Mouse (Mus musculus) forebrain, embryonic 12.5 days (tissue): ENCODE data around the gene Klhl2. TPM values are rescaled to one million over a fixed set of nuclear protein-coding genes. Genes with fewer than 3 reads are reported as not detected.

Experiments used
- ATAC-seq: fragments of 200-750 bp; cut with Nextera tagmentation; 2 replicates; pipeline ENCODE4 v1.8.0; 2017; ENCODE audit warnings: moderate TSS enrichment; ENCODE audit not compliant: low FRiP score
- H3K27ac ChIP-seq: fragments of 300-500 bp; sonication (generic); 2 replicates; pipeline ENCODE4 v1.5.1; 2016; ENCODE audit warnings: mild to moderate bottlenecking
- H3K27me3 ChIP-seq: fragments of 300-500 bp; sonication (generic); 2 replicates; pipeline ENCODE4 v1.6.1; 2016; ENCODE audit warnings: mild to moderate bottlenecking
- H3K36me3 ChIP-seq: fragments of 300-500 bp; sonication (generic); replicated peaks from 2 replicates; pipeline ENCODE4 v1.6.1; 2016; ENCODE audit warnings: mild to moderate bottlenecking
- H3K4me1 ChIP-seq: fragments of 300-500 bp; sonication (generic); 2 replicates; pipeline ENCODE4 v1.6.1; 2016
- H3K4me2 ChIP-seq: fragments of 300-500 bp; sonication (generic); 2 replicates; pipeline ENCODE4 v1.6.1; 2016; ENCODE audit warnings: mild to moderate bottlenecking, moderate library complexity
- H3K4me3 ChIP-seq: fragments of 300-500 bp; sonication (generic); replicated peaks from 2 replicates; pipeline ENCODE4 v1.5.1; 2016; ENCODE audit warnings: mild to moderate bottlenecking
- H3K9ac ChIP-seq: fragments of 300-500 bp; sonication (generic); 2 replicates; pipeline ENCODE4 v1.6.1; 2016; ENCODE audit warnings: mild to moderate bottlenecking
- H3K9me3 ChIP-seq: fragments of 300-500 bp; sonication (generic); 2 replicates; pipeline ENCODE4 v1.6.1; 2016
- WGBS: fragments of 180-500 bp; shearing (Covaris S2); methylation state at CpG from one replicate; pipeline ENCODE4 v1.1.7; 2016; 5-methylcytosine and 5-hydroxymethylcytosine counted together
- polyA plus RNA-seq: library from polyadenylated mRNA; unstranded; fragments of >200 nt; fragmentation: Nextera tagmentation; extraction: Ambion mirVana; gene quantifications from 2 replicates; pipeline ENCODE4 v1.2.1, GENCODE M21; 2016

The Klhl2 gene
- polyA plus RNA-seq, 1 experiment from 2014 or later, result 28.9 TPM

DNA sequence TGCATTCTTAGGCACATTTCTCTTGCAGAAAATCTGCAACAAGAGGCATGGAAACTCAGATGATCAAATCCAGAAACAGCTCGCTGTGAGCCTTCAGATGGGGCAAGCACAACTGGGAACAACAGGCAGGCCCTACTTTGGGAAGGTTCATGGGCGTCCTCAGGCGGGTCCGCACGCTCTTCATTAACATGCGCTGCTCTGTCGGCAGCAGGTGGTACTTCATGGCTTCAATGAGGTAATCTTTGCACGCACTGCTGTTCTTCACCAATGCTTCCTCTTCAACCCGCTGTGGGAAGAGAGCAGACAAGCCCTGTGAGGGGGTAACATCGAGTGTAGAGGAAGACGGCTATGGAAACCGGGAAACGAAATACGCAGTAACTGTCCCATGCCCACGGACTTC lies 91.9 kb downstream of the Klhl2 start:
- no peak overlapping the region for H3K4me3 ChIP-seq
- no peak overlapping the region for H3K4me2 ChIP-seq
- no peaks in the 10 kb centered on the region for H3K27me3 ChIP-seq
- H3K9ac ChIP-seq, result no peak overlapping the region
- H3K9me3 ChIP-seq, result no peaks in the 10 kb centered on the region
- 93% methylated on average over 15 of the region's 15 CpGs for WGBS
- no peaks in the 10 kb centered on the region; the same call in 1 of the 2 replicates for H3K4me1 ChIP-seq
- no peak for ATAC-seq
- H3K27ac ChIP-seq, result no peak overlapping the region
- H3K36me3 ChIP-seq, result peaks cover 38% of the 10 kb centered on the region

DNA sequence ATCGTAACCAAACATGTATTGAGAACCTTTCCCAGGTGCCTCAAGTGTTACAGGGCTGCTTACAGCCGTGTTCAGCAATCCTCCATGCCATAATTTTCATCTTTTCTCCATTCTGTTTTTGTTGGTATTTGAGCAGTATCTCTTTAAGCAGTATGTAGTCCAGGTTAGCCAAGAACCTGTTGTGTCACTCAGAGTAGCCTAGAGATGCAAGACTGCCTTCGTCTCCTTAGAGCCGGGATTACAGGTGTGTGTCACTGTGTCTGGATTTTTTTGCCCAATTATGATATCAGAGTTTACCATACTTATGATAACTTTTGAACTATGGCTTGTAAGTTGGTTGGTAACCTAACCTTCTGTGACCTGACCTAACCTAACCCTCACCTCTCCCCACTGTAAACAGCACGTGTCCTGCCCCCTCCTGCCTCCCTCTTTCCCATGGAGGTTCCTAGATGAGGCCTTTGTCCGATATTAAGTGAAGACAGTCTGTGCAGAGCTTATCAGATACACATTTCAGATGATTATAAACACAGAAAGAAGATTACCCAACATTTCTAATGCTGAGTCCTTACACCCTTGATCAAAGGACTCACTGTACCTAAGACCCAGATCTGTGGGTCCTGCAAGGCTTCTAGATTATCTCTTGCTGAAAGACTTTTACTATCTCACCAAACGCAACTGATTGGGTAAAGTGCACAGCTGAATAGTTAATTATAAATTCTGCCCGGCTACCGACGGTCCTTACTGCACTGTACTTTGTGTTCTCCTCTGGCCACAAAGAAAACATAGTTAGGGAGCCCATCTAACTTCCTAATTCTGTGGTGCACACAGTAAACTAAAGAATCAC lies 103.4 kb downstream of the Klhl2 start:
- Histone ChIP-seq H3K36me3 (peaks cover 31% of the 10 kb centered on the region), H3K4me3 (no peak overlapping the region), H3K4me2 (no peak overlapping the region), H3K9me3 (no peaks in the 10 kb centered on the region), H3K4me1 (no peaks in the 10 kb centered on the region), H3K27me3 (no peaks in the 10 kb centered on the region), H3K27ac (no peak overlapping the region), H3K9ac (no peak overlapping the region)
- ATAC-seq, result no peak
- 94% methylated on average over 10 of the region's 10 CpGs for WGBS

DNA sequence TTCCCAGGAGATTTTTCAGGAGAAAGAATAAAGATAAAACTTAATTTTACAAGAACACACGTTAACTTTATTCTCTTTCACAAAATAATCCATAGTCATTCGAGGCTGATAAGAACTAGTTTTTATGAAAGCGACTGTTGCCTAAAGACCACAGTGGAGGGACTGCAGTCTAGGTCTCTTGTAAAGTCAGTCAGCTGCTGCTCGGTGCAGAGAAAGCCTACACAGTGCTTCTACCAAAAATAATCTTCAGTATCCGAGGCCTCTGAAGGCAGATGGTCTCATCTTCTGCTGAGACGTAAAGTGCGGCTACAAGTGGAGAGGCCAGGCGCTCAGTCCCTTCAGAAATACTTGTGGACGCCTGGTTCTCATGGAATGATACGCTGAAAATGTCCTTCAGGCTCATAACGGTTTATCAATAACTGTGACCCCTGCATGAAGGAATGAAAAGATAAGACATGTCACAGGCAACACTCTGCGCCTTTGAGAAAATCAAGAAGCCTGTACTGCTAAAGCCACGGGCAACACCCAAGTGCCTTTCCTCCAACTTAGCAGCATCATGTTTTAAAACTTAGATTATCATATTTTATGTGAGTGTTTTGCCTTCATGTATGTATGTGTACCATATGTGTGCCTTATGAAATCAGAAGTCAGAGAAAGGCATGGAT lies 109.1 kb downstream of the Klhl2 start:
- Histone ChIP-seq H3K4me1 (no peaks in the 10 kb centered on the region), H3K27ac (no peak overlapping the region), H3K36me3 (no peaks in the 10 kb centered on the region), H3K27me3 (no peaks in the 10 kb centered on the region), H3K4me2 (no peak overlapping the region), H3K9ac (no peak overlapping the region), H3K4me3 (no peak overlapping the region), H3K9me3 (no peaks in the 10 kb centered on the region)
- WGBS, result 93% methylated on average over 13 of the region's 13 CpGs
- ATAC-seq, result no peak

DNA sequence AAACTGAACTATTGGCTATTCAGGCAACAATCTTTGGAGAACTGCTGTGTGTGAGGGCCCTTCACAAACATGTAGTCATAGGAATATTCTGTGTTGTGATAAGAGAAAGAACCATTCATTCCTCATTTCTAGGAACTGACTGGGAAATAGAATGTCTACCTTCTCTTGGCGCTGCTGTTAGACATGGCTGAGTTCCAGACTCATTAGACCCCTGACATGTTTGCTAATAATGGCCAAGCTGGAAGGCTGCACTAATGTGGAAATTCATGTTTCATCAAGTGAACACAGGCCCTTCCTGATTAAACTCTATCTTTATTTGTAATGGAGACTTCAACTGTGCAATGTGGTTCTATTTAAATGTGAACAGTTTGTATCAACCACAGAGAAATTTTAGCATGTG lies 110.9 kb downstream of the Klhl2 start:
- 60% methylated on average over 1 of the region's 1 CpGs for WGBS
- Histone ChIP-seq H3K9me3 (no peaks in the 10 kb centered on the region), H3K36me3 (no peaks in the 10 kb centered on the region), H3K27me3 (no peaks in the 10 kb centered on the region), H3K27ac (no peak overlapping the region), H3K9ac (no peak overlapping the region), H3K4me2 (no peak overlapping the region), H3K4me1 (peaks cover 6% of the 10 kb centered on the region; the same call in 1 of the 2 replicates), H3K4me3 (no peak overlapping the region)
- ATAC-seq, result no peak; the same call in 1 of the 2 replicates

DNA sequence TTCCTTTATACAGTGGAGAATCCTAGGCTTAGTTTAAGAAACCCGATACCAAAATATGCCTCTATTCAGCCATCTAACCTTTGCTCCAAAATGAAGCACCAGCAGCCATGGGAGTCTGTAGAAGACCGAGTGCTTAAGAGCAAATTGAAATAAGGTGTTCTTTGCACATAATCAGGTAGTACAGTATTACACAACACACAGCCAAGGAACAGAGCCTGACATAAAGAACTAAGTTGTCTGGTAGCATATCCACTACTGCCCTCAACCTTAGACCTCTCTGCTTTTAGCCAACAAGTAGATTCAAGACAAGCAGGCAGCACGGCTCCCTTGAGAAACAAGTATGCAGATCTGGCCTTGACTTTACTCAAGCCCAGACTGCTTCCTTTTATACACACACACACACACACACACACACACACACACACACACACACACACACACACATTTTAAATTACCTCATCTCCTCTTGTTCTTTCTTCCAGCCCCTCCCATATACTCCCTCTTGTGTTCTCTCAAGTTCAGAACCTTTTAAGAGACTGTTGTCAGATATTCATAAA lies 113.0 kb downstream of the Klhl2 start:
- Histone ChIP-seq H3K9ac (no peak overlapping the region), H3K4me2 (no peak overlapping the region), H3K9me3 (no peaks in the 10 kb centered on the region), H3K4me1 (peaks cover 15% of the 10 kb centered on the region), H3K36me3 (no peaks in the 10 kb centered on the region), H3K4me3 (no peak overlapping the region), H3K27me3 (no peaks in the 10 kb centered on the region), H3K27ac (no peak overlapping the region)
- 79% methylated on average over 3 of the region's 3 CpGs for WGBS
- ATAC-seq, result no peak

DNA sequence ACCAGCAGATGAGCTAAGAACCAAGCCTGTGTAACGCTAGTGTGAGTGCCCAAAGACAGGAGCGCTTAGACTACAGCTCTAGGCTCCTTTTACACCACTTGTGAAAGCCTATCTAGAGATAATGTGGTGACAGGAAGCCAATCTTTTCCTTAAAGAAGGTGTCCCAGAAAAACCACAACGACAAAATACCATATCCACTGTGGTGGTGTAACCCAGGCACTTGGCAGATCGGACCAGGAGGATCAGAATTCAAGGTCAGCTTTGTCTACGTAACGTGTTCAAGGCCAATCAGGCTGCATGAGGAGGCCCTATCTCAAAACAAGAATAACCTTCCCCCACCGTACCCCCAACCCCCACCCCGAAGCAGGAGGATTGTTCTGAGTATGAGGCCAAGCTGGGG lies 114.7 kb downstream of the Klhl2 start:
- Histone ChIP-seq H3K4me2 (no peak overlapping the region), H3K4me1 (peaks cover 32% of the 10 kb centered on the region), H3K36me3 (peaks cover 10% of the 10 kb centered on the region), H3K27ac (no peak overlapping the region), H3K4me3 (no peak overlapping the region), H3K9ac (no peak overlapping the region), H3K9me3 (no peaks in the 10 kb centered on the region), H3K27me3 (no peaks in the 10 kb centered on the region)
- no peak for ATAC-seq
- 86% methylated on average over 8 of the region's 8 CpGs for WGBS

DNA sequence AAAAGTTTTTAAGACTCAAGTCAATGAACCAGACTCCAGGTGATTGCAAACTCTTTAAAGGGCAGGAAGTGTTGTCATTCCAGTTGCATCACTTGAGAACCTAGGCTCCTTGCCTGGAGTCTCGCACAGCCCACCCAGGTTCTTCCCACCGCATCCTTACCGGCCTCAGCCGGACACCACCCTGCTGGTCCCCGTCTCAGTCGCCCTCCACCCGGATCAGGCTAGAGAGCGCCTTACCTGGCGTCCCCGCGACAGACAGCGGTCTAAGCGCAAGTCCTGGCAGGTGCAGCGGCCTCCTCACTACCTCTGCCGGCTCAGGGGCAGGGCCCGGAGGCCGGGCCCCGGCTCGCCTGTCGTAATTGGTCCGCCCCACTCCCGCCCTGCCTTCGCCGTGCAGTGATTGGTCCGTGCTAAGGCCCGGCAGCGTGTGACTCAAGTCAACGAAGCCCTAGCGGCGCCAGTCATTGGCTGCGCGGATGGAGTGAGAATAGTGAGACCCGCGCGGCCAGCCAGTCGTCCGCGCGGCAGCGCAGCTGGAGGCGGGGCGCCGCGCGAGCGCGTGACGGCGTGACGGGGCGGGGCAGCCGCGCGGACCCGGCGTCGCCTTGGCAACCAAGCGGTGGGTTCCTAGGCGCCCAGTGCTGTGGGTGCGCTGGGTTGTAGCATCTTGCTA lies 116.4 kb downstream of the Klhl2 start, which contains the start of gene Msmo1:
Gene Msmo1, minus strand, starts transcription at position 522 of the 673 bp plus-strand sequence.
- peak within 1 kb of the TSS; percentile 78 for H3K4me3 ChIP-seq
- peak within 1 kb of the TSS; percentile 80 for H3K9ac ChIP-seq
- peaks cover 47% of the 10 kb centered on the region for H3K4me1 ChIP-seq
- H3K27me3 ChIP-seq, result no peaks in the 10 kb centered on the region
- H3K9me3 ChIP-seq, result no peaks in the 10 kb centered on the region
- WGBS, result under 1% methylated on average over 60 of the region's 60 CpGs
- ATAC-seq, result peak; percentile 100
- peak within 1 kb of the TSS; percentile 85 for H3K27ac ChIP-seq
- H3K4me2 ChIP-seq, result peak within 1 kb of the TSS; percentile 69
- H3K36me3 ChIP-seq, result peaks cover 28% of the 10 kb centered on the region

DNA sequence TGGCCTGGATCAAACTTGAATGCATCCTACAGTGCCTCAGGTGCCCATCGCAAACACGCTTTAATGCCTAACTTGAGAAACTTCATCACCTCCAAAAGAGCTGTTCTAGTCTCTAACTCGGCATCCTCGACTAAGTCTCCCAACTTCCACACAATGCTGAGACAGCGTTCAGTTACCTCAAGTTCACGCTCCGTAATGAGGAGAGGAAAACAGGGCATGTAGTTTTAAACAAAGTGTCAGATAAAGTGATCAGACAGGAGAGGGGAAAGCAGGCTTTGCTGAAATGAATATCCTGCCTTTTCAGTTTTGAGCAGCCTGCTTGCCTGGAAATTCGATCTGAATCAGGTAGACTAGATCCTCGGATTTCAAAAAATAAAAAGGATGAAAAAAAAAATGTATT lies 117.2 kb downstream of the Klhl2 start:
- H3K36me3 ChIP-seq, result peaks cover 32% of the 10 kb centered on the region
- H3K27ac ChIP-seq, result no peak overlapping the region; the same call in 1 of the 2 replicates
- H3K4me2 ChIP-seq, result peak overlapping the region; percentile 69
- peaks cover 47% of the 10 kb centered on the region for H3K4me1 ChIP-seq
- 9% methylated on average over 9 of the region's 9 CpGs for WGBS
- H3K4me3 ChIP-seq, result peak overlapping the region; percentile 78
- peak overlapping the region; percentile 80 for H3K9ac ChIP-seq
- no peaks in the 10 kb centered on the region for H3K27me3 ChIP-seq
- ATAC-seq, result no peak
- H3K9me3 ChIP-seq, result no peaks in the 10 kb centered on the region

DNA sequence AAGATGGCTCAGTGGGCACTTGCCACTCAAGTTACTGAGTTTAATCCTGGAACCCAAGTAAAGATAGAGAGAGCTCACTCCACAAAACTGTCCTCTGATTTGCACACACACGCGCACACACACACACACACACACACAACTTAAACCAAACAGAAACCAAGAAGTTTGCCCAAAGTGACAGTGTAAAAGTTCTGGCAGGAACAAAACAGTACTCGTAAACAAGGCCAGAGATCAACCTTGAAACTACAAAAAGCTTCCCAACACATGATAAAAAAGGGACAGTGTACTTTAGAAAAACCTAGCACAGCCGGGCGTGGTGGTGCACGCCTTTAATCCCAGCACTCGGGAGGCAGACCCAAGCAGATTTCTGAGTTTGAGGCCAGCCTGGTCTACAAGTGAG lies 121.7 kb downstream of the Klhl2 start:
- H3K36me3 ChIP-seq, result peaks cover 73% of the 10 kb centered on the region
- H3K4me2 ChIP-seq, result no peak overlapping the region
- H3K9ac ChIP-seq, result no peak overlapping the region
- no peak for ATAC-seq
- no peak overlapping the region for H3K27ac ChIP-seq
- 92% methylated on average over 7 of the region's 7 CpGs for WGBS
- H3K27me3 ChIP-seq, result no peaks in the 10 kb centered on the region
- peaks cover 40% of the 10 kb centered on the region for H3K4me1 ChIP-seq
- no peaks in the 10 kb centered on the region for H3K9me3 ChIP-seq
- H3K4me3 ChIP-seq, result no peak overlapping the region

DNA sequence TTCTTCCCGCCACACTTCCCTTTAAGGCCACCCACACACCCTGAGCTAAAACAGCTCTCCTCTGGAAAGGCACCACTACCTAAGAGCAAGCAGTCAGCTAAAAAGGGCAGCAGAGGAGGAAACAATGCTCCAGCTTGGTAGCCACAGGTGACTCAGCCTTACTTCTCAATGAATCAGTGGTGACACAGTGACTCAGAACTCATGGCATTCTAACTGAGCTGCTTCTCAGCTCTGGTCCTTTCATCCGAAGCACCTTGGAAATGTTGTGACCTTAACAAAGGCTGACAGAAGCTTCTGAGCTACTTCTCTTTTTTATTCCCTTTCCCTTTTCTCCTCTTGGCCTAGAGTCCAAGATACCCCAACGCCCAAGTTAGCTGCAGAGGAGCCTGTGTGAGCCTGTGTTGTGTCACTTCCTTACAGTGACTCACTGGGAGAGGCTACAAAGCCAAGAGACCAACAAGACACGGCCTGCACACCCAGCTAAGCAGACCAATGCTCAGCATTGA lies 123.6 kb downstream of the Klhl2 start:
- Histone ChIP-seq H3K27me3 (no peaks in the 10 kb centered on the region), H3K4me2 (no peak overlapping the region), H3K4me1 (peaks cover 26% of the 10 kb centered on the region), H3K36me3 (peaks cover 89% of the 10 kb centered on the region), H3K9me3 (no peaks in the 10 kb centered on the region), H3K4me3 (no peak overlapping the region), H3K27ac (no peak overlapping the region), H3K9ac (no peak overlapping the region)
- no peak for ATAC-seq
- WGBS, result 87% methylated on average over 4 of the region's 4 CpGs

DNA sequence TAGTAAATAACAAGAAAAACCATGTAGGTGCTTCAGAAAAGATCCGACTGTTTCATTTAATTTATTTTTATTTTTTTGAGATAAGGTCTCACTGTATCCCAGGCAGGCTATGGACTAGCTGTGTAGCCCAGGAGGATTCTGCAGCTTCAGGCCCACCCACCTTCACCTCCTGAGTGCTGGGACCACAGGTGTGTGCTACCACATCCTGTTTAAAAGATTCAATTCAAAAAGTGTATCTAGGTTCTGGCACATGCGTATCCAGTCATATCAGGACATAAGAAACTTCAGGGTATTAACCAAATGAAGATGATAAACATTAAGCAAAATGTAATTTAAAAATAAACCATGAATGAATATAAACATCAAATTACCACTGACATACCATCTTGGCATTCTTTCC lies 126.6 kb downstream of the Klhl2 start:
- no peaks in the 10 kb centered on the region for H3K9me3 ChIP-seq
- H3K27me3 ChIP-seq, result no peaks in the 10 kb centered on the region
- H3K27ac ChIP-seq, result no peak overlapping the region
- no peak overlapping the region for H3K4me3 ChIP-seq
- 92% methylated on average over 2 of the region's 2 CpGs for WGBS
- H3K4me2 ChIP-seq, result no peak overlapping the region
- H3K4me1 ChIP-seq, result no peaks in the 10 kb centered on the region
- no peak overlapping the region for H3K9ac ChIP-seq
- H3K36me3 ChIP-seq, result peaks cover 88% of the 10 kb centered on the region
- no peak for ATAC-seq

DNA sequence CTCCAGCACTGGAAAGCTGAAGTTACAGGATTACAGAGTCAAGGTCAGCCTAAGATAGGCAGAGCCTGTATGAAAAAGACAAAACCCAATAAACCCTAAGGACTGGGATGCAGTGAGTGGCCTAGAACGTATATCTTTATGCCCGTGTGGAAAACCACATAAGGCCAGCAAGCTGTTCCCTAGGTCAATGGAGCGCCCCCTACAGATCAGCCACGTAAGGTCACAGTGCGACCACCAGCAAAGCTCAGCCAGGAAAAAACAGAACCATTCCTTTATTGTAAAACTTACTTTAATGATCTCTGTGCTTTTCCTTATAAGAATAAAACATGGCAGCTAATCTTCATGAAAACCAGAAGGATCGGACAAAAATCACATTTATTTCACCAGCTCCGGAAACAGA lies 131.9 kb downstream of the Klhl2 start:
- ATAC-seq, result no peak
- 86% methylated on average over 7 of the region's 7 CpGs for WGBS
- Histone ChIP-seq H3K4me3 (no peak overlapping the region), H3K9me3 (0 out of 2 replicates have a peak, but pooled peaks cover 4% of the 10 kb centered on the region), H3K27ac (no peak overlapping the region), H3K36me3 (peaks cover 73% of the 10 kb centered on the region), H3K4me1 (no peaks in the 10 kb centered on the region), H3K4me2 (no peak overlapping the region), H3K27me3 (no peaks in the 10 kb centered on the region), H3K9ac (no peak overlapping the region)
